Mouse (Mus musculus): Measurements from ENCODE around the gene Arid1b. TPM values are rescaled to one million over a fixed set of nuclear protein-coding genes. Genes with fewer than 3 reads are reported as not detected.

Arid1b gene
- total RNA-seq, 2 experiments from 2014 or later, result 43.4 to 59.1 TPM

- peak; percentile 65 to 69 for DNase-seq (ENCODE audit: low spot score in 2 of 2)
These were observed 855 bp downstream of the Arid1b start for GRCm38 (mm10) chr17:4994813-4995560.

GRCm38 (mm10) chr17:4995561-4996051, 1.5 kb downstream of the Arid1b start:
- DNase-seq (ENCODE audit: low spot score in 2 of 2), result peak; percentile 78 to 80

DNA sequence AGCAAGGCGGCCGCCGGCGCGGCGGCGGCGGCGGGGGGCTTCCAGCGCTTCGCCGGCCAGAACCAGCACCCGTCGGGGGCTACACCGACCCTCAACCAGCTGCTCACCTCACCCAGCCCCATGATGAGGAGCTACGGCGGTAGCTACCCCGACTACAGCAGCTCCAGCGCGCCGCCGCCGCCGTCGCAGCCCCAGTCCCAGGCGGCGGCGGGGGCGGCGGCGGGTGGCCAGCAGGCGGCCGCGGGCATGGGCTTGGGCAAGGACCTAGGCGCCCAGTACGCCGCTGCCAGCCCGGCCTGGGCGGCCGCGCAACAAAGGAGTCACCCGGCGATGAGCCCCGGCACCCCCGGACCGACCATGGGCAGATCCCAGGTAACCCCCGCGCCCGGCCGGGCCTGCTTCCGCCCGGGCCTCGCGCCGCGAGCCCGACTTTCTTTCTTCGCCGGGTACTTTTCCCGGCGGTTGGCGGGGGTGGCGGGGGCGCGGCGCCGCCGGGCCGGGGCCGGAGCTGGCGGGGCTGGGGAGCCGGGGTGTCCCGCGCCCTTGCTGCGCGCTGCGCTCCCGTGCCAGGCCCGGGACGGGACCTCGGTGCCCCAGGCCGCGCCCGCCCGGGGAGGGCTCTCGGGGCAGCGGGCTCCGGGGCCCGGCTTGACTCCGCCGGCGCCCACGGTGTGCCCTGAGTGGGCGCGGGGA, 2.1 kb downstream of the Arid1b start:
- peak; percentile 58 to 67 for DNase-seq (ENCODE audit: low spot score in 2 of 2)

GRCm38 (mm10) chr17:4996814-4997549, 2.9 kb downstream of the Arid1b start:
- DNase-seq (ENCODE audit: low spot score in 2 of 2), result no peak

- no peak for DNase-seq (ENCODE audit: low spot score in 2 of 2)
These were observed 3.8 kb downstream of the Arid1b start for GRCm38 (mm10) chr17:4997968-4998367.

- no peak for DNase-seq (ENCODE audit: low spot score in 2 of 2)
These were observed 5.1 kb downstream of the Arid1b start for GRCm38 (mm10) chr17:4999256-4999655.

- no peak for DNase-seq (ENCODE audit: low spot score in 2 of 2)
These were observed 5.9 kb downstream of the Arid1b start for GRCm38 (mm10) chr17:5000001-5000400.

DNA sequence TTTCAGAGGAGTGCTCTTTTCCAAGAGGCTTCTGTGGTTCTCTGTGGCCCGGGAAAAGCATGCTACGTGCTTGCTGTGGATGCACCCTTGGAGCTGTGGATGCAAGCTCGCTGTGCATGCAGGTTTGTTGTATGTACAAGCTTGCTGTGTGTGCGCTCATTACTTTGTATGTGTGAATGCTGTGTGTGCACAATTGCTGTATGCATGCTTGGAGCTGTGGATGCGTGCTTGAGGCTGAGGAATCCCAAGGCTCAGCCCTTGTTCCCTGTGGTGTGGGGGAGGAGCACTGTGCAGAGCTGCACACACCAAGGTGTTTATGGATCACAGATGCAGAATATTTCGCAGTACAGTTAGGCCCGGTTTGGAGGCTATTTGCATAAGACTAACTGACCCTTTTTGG, 6.7 kb downstream of the Arid1b start:
- no peak for DNase-seq (ENCODE audit: low spot score in 2 of 2)

GRCm38 (mm10) chr17:5001531-5002131, 7.5 kb downstream of the Arid1b start:
- no peak for DNase-seq (ENCODE audit: low spot score in 2 of 2)

GRCm38 (mm10) chr17:5002937-5003508, 8.9 kb downstream of the Arid1b start:
- DNase-seq (ENCODE audit: low spot score in 2 of 2), result no peak

DNA sequence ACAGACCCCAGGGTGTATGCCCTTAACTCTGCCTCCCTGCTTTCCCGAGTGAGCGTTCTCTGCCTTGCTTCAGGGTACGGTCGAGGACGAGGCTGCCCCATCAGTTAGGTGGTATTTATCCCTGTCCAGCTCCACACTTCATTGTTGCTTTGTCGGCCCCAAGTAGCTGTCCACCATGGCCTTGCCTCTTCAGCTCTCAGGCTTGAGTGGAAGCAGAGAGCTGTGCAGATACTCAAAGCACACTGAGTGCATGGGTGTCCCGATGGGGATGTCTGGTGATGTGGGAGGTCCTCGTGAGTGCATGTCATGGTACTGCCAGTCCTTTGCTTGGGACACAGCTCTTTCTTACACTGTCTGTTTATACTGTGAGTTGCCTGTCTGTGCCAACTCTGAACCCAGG, 10.1 kb downstream of the Arid1b start:
- DNase-seq (ENCODE audit: low spot score in 2 of 2), result no peak

GRCm38 (mm10) chr17:5004706-5005105, 10.6 kb downstream of the Arid1b start:
- DNase-seq (ENCODE audit: low spot score in 2 of 2), result no peak

DNA sequence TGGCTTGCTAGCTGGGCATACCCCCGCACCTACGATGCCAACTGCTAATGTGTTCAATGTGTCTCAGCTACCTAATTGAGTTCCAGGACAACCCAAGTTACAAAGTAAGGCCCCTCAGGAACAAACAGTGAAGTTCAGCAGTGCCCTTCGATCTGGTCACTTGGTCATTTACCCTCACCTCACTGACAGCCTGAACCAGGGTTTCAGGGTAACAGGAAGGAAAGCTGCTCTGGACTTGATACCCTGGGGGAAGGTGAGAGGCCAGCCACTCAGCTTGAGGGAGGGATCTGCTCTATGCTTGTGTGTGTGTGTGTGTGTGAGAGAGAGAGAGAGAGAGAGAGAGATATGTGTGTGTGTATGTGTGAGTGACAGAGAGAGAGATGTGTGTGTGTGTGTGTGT, 11.2 kb downstream of the Arid1b start:
- DNase-seq (ENCODE audit: low spot score in 2 of 2), result no peak

GRCm38 (mm10) chr17:5007156-5007658, 13.1 kb downstream of the Arid1b start:
- no peak for DNase-seq (ENCODE audit: low spot score in 2 of 2)

- no peak for DNase-seq (ENCODE audit: low spot score in 2 of 2)
These were observed 14.1 kb downstream of the Arid1b start for GRCm38 (mm10) chr17:5008236-5008635.

DNA sequence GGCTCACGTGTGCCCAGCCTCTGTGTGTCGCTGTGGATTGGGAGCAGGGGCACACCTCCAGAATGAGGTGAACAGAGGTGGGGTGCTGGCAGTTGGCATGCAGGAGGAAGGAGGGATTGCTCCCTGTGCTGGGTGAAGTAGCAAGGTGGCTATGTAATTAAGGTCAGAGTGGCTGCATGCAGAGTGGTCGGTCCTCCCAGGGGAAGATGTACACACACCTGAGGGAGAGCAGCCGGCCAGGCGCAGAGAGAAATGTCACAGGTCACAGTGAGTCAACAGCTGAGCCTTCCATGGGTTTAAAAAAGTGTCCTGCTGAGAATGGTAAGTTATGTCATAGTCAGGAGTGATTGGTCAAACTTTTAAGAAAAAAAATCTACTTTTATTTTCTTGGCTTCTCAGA, 14.6 kb downstream of the Arid1b start:
- DNase-seq (ENCODE audit: low spot score in 2 of 2), result no peak

GRCm38 (mm10) chr17:5009526-5010260, 15.6 kb downstream of the Arid1b start:
- no peak for DNase-seq (ENCODE audit: low spot score in 2 of 2)

DNA sequence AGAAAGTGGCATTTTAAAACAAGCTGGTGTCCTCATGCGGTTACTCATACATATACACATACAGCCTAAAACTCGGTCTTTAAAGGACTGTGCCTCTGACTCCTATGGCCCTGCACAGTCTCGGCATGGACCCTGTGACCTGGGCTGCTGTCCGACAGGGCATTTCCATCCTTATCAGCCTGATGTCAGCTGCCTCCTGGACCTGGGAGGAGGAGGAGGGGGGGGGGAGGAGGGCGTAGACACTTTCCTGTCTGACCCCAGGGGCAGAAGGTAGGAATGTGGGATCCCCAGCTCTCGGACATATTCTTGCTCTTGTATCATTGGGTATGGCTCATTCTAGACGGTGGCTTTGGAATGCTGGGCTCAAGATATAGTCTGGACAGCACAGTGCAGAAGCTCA, 16.6 kb downstream of the Arid1b start:
- DNase-seq (ENCODE audit: low spot score in 2 of 2), result no peak

GRCm38 (mm10) chr17:5012091-5012490, 18.0 kb downstream of the Arid1b start:
- no peak for DNase-seq (ENCODE audit: low spot score in 2 of 2)

- DNase-seq (ENCODE audit: low spot score in 2 of 2), result no peak
These were observed 18.4 kb downstream of the Arid1b start for GRCm38 (mm10) chr17:5012517-5012916.
